Mouse (Mus musculus) frontal cortex, adult (tissue): ENCODE data around the gene Vgll4.
"Not testable (repeated sequence)": the region's sequence is repeated elsewhere in the genome, so short reads cannot be mapped to it uniquely, and the experiment has no call there.

Experiments used
- ATAC-seq: cut with Nextera tagmentation; 2 replicates; pipeline ENCODE4 v1.9.2; 2017; ENCODE audit warnings: mild to moderate bottlenecking, moderate library complexity, mixed read lengths; ENCODE audit not compliant: low TSS enrichment

The Vgll4 gene

DNA sequence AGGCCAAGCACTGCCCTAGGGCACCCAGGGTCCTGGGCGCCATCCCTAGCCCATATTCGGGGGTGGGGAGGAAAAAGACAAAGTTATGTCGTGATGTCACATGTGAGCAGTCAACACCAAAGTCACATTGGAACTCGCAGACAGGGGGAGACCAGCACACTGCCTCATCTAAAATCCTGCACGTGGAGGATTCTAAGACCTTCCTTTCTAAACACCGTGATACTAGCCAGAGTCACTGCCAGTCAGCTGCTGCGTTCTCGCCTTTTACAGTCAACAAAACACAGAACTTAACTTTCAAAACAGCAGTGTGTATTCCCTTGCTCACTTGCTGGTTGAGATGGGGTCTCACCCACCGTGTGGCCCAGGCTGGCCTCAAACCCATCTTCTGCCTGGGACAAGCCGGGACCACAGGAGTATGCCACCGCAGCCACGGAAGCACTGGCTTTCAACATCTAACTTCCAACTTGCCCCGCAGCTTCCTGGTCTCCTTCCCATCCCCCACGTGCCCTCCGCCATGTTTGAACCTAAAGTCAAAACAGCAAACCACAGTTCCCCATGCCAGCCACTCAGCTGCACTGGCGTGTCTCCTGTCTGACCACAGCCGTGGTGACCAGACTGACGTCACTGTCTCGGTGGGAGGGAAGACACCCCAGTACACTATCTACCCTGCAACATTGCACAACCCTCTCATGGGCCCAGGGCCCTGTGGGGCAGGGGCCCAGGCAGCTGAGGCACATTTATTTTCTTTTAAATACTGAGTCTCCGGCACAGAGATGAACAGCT lies 76.2 kb downstream of the Vgll4 start:
- no peak; the same call in 1 of the 2 replicates for ATAC-seq

DNA sequence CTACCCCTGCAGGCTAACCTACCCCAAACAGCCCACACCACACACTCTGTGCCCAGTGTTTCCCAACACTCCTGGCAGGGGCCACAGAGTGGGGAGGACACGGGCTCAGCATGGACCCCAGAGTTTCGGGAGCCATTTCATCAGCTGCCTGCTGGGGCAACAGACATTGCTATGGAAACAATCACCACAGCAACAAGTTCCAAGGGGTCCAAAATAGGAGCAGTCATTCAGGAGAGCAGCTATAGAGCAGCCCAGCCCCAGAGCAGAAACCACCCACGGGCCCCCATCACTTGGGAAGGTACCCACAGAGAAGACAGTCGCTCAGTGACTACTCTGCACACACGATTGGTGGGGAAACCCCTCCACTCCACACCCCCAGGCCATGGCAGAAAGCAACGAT lies 77.4 kb downstream of the Vgll4 start:
- ATAC-seq, result peak; percentile 33; the same call in 1 of the 2 replicates

DNA sequence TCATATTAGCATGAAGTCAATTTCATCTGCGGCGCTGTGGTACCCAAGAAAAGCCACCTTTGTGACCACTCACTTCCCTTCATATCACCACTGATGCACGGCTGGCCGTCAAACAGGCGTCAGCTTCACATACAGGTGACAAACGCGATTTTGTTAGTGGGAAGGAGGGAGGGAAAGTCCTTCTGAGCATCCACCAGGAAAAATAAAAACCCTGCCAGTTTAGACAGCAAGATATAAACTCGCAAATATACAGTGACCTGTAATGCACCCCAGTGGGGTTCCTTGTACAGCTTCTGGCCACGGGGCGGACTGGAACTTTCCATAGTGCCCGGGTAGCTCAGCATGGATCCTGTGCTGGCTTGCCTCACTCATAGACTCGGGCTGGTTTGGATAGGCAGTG lies 78.0 kb downstream of the Vgll4 start:
- no peak for ATAC-seq

DNA sequence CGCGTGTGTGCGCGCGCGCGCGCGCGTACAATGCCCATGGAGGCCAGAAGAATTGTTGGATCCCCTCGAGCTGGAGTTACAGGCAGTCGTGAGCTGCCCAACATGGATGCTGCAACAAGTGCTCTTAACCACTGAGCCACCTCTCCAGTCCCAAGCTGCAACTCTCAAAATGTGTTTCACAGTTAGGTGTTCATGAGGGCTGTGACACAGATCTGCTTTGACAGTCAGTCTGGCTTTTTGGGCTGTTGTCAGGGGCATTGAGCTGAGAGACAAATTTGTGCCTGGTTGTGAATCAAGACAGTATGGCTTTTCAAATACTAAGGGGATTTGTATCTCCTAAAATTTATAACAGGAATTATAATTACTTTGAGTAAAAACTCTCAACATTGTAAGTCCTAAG lies 78.5 kb downstream of the Vgll4 start:
- ATAC-seq, result no peak

DNA sequence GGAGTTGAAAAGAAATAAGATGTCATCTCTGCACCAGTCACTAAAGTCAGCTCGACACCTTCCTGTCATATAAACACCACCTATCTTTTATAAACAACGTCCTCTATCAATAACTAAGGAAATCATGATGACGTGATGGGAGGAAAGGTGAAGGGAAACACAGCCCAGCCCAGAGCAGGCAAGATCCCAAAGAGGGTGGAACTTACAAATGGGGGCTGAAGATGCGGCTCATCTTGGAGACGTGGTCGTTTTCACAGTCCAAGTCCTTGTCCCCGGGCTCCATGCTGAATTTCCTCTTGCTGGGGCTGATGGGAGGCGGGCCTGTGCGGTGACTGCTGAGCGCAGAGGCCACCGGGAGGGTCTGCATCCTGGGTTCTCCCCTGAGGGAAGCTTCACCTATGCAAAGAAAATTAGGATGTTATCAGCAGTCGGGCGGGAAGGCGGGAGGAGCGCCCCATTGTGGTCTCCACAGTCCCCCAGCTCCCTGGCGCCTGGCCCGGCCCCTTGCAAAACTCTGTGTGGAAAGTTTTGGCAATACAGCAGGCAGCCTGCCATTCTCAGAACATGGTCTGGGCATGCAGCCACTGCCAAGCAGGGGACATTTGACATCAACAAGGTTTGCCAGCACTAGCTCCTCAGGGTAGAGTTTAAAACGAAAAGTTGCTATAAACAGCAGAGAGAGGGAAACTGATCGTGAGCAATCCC lies 79.2 kb downstream of the Vgll4 start:
- no peak for ATAC-seq

DNA sequence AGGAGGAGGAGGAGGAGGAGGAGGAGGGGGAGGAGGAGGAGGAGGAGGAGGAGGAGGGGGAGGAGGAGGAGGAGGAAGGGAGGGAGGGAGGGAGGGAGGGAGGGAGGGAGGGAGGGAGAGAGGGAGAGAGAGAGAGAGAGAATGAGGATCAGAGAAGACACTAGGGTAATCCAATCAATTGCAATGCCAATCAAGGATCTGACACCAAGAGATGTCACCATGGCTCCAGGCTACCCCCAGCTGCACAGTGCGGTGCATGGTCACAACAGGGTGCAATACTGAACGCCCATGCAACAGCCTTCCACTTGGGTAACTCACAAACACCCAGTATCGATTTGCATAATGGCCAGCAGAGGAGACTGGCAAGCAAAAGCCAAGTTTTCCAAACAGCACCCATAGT lies 79.8 kb downstream of the Vgll4 start:
- ATAC-seq, result not testable (repeated sequence)

DNA sequence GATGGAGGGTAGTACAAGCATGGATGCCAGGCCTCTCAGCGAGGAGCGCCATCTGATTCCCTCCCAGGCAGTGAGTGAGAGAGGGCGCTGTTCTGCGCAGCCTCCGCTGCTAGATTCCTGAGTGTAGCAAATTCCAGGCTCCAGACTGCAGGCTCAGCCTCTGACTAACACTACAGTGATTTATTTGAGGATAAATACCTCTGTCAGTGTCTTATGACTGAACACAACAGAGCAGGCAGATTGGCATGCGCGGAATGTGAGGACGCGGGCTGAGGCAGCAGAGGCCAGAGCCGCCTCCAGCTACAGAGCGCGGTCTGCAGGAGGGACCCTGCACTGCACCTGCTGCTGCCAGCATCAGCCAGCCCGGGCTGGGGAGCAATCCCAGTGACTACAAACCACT lies 80.9 kb downstream of the Vgll4 start:
- ATAC-seq, result peak; percentile 78

DNA sequence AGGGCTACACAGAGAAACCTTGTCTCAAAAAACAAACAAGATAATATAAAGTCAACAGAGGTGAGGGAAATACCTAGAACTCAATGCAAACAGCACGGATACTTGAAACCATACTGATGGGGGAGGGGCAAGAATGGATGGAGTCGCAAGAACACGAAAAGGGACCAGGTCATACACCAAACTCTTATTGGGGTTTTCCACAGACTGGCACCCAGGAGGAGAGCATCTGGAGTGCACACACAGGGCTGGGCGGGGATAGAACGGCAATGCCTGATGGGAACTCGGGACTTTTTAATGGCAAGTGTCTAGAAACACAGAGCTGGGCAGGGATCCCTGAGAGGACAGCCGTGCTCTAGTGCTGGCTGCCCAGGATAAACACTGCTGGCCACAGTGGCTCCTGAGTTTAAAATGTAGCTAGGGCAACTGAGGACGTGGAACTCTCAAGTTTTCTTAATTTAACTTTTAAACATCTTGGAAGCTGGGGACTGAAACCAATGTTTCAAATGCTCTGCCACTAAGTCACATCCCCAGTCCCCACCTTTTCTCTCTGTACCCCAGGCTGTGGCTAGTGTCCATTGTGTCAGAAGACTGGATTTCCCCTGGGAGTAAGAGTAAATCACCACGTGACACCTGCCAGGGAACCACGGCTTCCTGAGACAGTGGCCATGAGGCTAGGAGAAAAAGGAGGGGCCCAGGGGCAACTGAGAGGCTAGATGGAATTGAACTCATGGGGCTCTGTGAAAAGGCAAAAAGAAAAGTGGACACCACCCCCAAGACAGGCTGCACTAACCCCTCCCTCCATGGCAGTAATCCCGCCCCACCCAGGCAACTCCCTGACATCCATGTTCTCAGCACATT lies 83.1 kb downstream of the Vgll4 start:
- no peak for ATAC-seq

DNA sequence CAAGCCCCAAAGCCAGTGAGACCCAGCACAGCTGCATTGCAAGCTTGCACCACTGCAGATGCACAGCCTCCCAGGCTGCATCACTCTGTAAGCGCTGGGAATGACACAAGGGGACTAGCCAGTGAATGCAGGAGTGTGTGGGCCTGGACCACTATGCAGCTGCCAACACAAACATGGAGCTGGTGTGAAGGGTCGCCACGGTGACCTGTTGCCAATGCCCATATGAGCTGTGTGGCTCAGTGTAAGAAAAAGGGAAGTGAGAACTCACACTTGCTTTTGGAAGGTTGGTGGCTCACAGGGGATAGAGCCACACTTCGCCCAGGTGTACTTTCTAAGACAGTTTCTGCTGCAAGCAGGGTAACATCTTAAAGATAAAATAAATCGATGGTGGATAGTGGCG lies 83.8 kb downstream of the Vgll4 start:
- no peak for ATAC-seq

DNA sequence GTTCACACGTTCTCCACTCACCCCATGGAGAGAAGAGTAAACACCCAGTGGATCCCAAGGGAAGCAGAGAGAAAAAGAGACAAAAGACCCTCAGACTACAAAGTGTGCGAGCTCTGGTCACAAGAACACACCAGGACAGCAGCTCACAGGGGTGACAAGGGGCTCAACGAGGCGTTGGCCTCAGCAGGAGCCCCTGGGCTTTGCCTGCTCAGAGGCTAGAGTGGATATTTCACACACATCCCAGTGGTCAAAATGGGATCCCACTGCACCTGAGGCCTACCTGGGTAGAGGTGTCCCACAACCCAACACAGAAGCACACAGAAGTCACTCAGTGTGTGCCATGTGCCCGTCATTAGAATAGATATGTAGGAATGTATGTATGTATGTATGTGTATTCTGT lies 84.7 kb downstream of the Vgll4 start:
- ATAC-seq, result no peak

DNA sequence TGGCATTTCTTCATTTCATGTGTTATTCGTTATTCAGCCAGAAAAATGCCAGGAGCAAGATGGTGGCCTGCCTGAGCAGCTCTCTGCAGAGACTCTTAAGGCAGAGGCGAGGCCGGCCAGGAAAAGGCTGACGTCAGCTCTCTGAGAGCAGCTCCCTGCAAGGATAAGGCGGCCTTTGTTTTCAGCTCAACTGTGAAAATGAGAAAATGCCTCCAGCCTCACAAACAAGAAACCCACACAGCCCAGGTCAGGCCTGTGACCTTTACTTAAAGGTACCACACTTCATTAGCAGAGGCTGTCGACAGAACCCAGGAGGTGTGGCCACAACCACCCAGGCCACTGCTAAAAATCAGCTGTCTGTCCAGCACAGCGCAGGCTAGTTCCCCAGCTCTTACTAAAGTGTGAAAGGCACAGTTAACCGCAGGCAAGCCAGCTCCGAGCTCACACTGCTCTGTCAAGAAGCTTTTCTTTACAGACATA lies 86.5 kb downstream of the Vgll4 start:
- peak; percentile 75 for ATAC-seq

DNA sequence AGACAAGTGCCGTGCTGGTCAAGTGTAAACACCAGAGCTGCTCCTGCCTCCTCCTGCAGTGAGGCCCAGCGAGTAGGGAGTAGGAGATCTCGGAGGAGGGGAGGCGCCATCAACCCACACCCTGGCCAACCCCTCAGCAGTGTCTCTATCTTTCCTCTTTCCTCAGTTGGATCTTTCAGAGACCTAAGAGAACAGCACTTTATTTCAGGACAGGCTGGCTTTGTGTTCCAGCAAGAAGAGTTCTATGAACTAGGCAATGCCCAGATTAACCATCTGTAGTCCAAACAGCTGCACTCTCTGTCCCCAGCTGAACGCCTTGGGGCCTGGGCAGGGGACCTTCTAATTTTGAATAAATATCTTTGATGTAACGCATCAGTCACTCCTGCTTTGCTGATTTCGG lies 87.1 kb downstream of the Vgll4 start:
- 0 out of 2 replicates have a peak, but pooled peaks have one; percentile 15 for ATAC-seq

DNA sequence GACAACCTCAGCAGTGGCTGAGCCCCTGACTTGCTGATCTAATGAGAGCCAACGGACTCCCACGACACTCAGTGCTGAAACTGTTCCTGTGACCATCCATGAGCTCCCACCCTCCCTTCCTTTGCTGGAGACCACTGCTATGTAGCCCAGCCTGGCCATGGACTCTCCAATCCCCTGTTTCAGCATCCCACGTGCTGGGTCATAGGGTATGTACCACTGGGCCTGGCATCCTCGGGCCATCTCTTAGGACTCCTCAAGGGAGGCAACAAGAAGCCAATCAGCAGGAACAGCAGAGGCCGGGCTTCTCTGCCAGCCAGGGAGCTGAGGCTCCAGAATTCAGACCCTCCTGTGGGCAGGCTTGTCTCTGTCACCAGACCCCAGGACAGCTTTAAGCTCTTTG lies 87.6 kb downstream of the Vgll4 start:
- no peak for ATAC-seq

DNA sequence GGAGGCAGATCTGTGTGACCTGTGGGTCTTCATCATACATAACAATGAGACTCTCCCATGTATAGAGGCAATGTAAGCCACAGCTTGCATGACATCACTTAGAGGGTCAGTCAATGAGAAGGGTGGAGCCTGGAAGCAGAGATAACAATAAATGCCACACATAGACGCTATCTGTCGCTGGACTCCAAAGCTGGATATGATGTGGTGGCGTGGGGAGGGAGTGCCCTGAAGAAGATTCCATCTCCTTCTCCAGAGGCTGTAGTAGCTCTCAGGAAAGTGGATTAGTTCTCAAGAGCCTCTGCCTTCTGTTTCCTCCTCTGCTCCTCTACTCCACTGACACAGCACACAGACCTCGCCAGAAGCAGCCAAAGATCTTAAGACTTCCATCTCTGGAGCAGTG lies 89.0 kb downstream of the Vgll4 start:
- no peak for ATAC-seq

DNA sequence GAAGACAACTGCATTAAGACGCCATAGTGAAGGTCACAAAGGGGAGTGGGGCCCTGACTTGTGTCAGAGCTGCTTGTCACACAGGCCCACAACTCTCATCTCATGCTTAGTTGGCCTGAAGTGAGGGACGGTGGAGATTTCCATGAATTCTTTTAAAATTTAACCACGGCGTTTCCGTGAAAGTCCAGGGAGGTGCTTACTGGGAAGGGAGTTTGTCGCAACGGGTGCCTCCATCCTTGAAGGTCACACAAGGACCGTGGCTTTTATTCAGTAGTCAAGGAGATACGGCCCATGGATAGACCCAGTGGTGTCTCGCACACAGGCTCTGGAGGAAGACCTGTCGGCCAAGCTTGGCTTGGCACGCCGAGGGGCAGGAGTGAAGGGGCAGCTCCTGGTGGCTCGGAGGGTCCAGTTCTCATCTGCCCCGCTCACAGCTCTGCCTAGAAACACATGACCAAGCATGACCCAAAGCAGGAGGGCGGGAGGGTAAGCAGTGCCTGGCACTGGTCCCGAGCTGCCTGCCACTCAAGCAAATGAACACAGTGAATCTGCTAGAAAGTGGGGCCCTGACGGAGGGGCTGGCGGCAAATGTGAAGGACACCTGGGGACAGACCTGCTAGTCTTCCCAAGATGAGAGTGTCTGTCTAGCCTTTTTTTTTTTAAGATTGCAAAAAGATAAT lies 90.8 kb downstream of the Vgll4 start:
- no peak for ATAC-seq

DNA sequence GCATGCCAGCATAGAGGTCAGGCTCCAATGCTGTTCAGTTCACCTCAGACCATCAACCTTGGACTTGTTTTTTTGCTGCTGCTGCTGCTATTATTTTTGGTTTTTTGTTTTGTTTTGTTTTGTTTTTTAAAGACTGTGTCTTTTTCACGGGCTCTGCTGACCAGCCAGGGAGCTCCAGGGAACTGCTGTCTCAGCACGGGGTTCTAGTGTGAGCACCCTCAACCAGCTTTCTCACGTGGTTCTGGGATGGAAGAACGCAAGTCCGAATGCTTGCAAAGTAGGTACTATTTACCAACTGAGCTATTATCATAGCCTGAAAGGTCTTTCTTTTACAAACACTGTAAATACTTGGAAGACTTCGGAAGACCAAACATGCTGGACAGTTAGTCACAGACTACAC lies 93.2 kb downstream of the Vgll4 start:
- no peak for ATAC-seq

DNA sequence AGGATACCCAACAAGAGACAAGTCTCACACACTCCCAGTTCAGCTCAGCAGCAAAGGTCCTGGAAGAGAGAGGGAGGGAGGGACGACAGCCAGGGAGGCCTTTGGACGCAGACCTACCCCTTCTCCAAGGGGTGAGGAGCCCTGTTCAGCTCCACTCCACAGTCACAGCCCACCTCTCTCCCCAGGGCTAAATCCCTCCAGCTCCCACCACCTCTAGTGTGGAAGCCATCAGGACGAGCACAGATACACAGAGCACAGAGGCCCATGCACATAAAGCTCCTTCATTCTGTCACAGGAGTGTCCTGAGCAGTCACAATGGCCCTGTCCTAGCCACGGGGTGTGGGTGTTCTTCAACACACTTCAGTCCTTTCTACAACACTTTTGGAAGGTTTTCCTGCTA lies 93.8 kb downstream of the Vgll4 start:
- ATAC-seq, result no peak

DNA sequence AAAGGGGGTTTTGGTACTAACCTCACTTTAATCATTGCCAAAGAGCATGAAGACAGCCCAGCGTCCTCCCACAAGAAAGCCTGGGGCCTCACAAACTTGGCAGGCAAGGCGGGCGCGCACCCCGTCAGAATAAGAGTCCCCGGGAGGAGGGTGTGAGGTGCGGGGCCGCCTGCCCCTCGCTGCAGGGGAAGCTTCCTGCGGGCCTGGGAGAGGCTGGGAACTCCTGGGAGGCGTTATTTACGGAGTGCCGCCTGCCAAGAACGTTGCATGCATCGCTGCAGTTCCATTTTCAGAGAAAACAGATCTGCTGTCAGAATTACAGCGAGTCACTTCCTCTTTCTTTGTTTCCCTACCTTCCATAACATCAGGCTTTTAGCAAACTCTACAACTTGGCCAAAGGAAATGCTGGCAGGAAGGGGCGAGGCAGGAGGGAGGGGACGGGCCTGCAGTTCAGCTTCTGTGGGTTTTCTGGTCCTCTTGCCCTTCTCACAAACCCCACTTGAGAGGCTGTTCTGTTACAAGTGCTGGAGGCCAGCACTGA lies 94.7 kb downstream of the Vgll4 start:
- ATAC-seq, result peak; percentile 71

DNA sequence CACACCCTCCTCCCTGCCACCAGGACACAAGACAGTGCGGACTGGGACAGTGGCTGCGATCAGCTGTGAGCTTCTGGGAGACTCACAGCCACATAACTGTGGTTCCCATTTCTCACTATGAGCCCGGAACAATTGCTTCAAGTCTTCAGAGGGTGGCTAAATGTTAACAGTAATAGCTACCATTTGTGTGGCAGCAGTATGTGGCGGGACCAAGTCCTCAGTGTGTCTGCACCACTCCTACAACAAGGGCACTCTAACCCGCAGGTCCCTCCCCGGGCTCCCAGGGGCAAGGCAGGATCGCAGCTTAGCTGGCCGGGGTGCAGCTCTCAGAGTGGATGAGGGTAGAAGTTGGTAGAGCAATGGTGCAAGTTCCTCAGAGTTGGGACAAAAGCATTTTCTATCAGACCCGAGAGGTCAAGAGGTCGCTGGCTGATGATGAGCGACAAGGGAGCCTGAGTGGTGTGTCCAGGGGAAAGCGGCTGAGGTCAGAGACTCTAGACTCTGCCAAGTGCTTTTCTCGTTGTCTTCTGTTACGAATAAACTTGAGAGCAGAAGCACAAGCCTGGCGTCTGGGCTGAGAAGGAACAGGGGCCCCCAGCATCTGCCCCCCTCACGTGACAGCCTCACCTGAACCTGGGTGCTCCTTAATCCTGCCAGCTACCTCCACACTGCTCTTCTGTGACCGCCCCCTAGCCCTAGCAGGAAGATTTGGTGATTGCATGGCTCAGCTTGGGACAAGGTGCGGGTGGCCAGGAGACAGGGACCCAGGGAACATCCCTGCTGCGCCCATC lies 95.5 kb downstream of the Vgll4 start:
- ATAC-seq, result peak; percentile 9; the same call in 1 of the 2 replicates

DNA sequence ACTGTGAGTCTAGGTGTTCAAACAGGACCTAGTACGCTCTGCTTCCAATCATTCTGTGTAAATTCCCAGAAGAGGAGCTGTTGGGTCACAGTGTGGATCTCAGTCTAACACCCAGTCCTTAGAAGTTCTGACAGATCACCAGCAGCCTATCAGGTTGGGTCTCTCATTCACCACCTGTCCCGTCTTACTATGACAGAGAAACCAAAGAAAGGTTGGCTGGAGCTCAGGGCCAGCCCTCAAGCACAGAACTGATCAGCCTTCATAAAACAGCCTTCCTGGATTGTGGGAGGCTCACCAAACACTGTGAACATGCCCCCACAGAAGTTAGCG lies 96.0 kb downstream of the Vgll4 start:
- ATAC-seq, result no peak
